Mouse (Mus musculus): Measurements from ENCODE around the gene Gdf9.
A peak's percentile ranks its signal among the peaks of the same experiment; 100 is the strongest.

GRCm38 (mm10) chr11:53466231-53466971 is 35.6 kb downstream of the Gdf9 start:
- TF ChIP-seq POLR2A (IDR thresholded peaks at IDR 0.05; ENCODE audit: borderline replicate concordance, extremely low read depth, insufficient read depth, insufficient read length, poor library complexity, severe bottlenecking) (no peak), CTCF (IDR thresholded peaks at IDR 0.05; ENCODE audit: borderline replicate concordance, extremely low read depth, insufficient read depth, insufficient read length) (peak; percentile 89)

All from brain, embryonic 14.5 days (tissue).